Mouse (Mus musculus) embryonic fibroblast, embryonic 13.5 days (primary cell): ENCODE measurements around the gene Clstn2. TPM values are rescaled to one million over a fixed set of nuclear protein-coding genes. Genes with fewer than 3 reads are reported as not detected.

Experiments used
- H3K27ac ChIP-seq: 2 replicates; pipeline ENCODE4 v1.5.1; 2012; ENCODE audit warnings: low read length, control low read depth, inconsistent platforms; ENCODE audit not compliant: insufficient read depth
- H3K4me1 ChIP-seq: 2 replicates; pipeline ENCODE4 v1.6.1; 2011; ENCODE audit warnings: low read length; ENCODE audit not compliant: control insufficient read depth, insufficient read depth
- H3K4me3 ChIP-seq: 2 replicates; pipeline ENCODE4 v1.5.1; 2011; ENCODE audit warnings: mild to moderate bottlenecking, control low read depth, low read length; ENCODE audit not compliant: insufficient read depth
- CTCF ChIP-seq: IDR thresholded peaks from 2 replicates; pipeline ENCODE4 v1.5.1; 2011; ENCODE audit warnings: mild to moderate bottlenecking, control low read depth, low read length, moderate library complexity, borderline replicate concordance; ENCODE audit not compliant: insufficient read depth
- POLR2A ChIP-seq: IDR thresholded peaks from 2 replicates; pipeline ENCODE4 v1.6.1; 2011; ENCODE audit warnings: low read depth, mild to moderate bottlenecking, control low read depth, low read length, moderate library complexity
- polyA plus RNA-seq: library from polyadenylated mRNA; stranded (reverse); fragments of >200 nt; gene quantifications from 2 replicates; pipeline ENCODE4 v1.2.4, GENCODE M21; 2011; ENCODE audit warnings: low read depth; ENCODE audit not compliant: missing spikeins, insufficient read length

Gene Clstn2
- polyA plus RNA-seq, 1 experiment = 7.6 TPM

- TF ChIP-seq CTCF = no peak
- TF ChIP-seq POLR2A = no peak
- Histone ChIP-seq H3K4me3 (no peak overlapping the region), H3K4me1 (no peaks in the 10 kb centered on the region), H3K27ac (no peak overlapping the region)
These were observed 82.5 kb downstream of the Clstn2 start for GRCm38 (mm10) chr9:97950378-97951006.

- TF ChIP-seq CTCF = no peak
- TF ChIP-seq POLR2A = no peak
- Histone ChIP-seq H3K27ac (no peak overlapping the region), H3K4me3 (no peak overlapping the region), H3K4me1 (no peaks in the 10 kb centered on the region)
These were observed 113.7 kb downstream of the Clstn2 start for GRCm38 (mm10) chr9:97919326-97919725.

DNA sequence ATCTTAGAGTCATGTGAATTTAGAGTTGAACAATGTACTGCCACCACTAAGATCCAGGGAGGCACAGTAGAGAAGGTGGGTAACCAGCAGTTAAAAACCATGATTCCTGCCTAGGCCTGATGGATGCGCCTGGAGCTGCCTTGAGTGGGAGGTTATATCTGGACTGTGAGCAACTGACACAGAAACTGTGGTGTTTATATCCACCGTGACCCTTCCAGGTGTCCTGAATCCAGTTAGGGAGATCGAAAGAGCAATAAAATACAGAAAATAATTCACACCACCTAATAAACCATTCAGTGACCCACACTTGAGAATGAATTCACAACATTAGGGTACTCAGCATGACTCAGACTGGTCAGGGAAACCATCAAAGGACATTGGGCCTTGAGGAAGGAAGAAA is 141.6 kb downstream of the Clstn2 start:
- no peak for TF ChIP-seq POLR2A
- TF ChIP-seq CTCF = no peak
- H3K27ac ChIP-seq = no peak overlapping the region
- no peak overlapping the region for H3K4me3 ChIP-seq
- H3K4me1 ChIP-seq = no peaks in the 10 kb centered on the region

- TF ChIP-seq CTCF (no peak), POLR2A (no peak)
- no peak overlapping the region for H3K4me3 ChIP-seq
- no peak overlapping the region for H3K27ac ChIP-seq
These were observed 149.6 kb downstream of the Clstn2 start for GRCm38 (mm10) chr9:97883336-97883735.

DNA sequence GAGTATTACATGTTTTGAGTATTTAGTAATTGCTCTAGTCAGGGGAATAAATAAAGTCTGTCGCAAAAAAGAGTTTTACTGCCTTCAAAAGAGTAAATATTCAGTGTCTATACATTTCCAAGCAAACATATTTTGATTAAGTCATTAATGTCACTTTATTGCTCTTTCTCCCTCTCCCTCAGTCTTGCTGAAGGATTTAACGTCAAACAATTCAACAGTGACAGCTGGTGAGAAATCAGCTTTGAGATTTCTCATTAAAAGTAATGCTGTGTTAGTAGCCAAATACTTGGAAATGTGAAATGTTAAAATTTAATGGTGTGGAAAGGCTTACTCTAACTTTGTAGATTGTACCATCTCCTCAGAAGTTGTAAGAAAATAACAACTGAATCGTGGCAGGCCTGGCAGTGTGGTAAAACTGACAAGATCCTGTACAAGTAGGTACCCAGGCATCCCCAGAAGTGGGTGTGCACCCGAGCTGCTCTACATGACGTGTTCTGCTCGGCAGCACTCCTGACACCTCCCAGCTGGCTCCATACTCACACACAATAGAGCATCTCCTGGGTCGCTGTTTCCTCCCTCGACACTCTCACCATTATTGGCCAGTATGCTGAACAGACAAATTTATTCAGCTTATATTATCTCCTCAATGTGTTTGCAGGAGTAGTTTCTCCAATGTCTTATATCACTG is 165.8 kb downstream of the Clstn2 start:
- TF ChIP-seq POLR2A = no peak
- TF ChIP-seq CTCF = no peak
- no peak overlapping the region for H3K4me3 ChIP-seq
- no peak overlapping the region for H3K27ac ChIP-seq
- H3K4me1 ChIP-seq = no peaks in the 10 kb centered on the region

More at GRCm38 (mm10) chr9:97883336-97883735, 149.6 kb downstream of the Clstn2 start:
- no peaks in the 10 kb centered on the region for H3K4me1 ChIP-seq

DNA sequence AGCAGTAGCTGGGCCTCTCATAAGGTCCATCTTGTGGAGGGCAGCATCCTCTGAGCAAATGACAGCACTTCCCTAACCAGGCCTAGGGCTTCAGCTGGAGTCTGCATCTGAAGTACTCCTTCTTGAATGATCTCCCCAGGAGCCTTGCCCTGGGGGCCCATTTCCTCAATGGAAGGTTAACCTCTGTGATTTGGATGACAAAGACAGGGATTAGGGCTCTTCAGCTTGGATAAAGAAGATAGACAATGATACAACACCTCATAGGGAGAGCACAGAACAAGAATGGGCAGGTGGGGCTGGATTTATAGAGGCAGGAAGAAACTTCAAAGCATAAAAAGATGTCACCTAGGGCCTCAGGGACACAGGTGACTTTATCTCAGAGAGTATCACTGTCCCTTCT is 180.1 kb downstream of the Clstn2 start:
- H3K27ac ChIP-seq = no peak overlapping the region
- no peaks in the 10 kb centered on the region; the same call in 1 of the 2 replicates for H3K4me1 ChIP-seq
- no peak for TF ChIP-seq POLR2A
- H3K4me3 ChIP-seq = no peak overlapping the region

GRCm38 (mm10) chr9:97847873-97848838 is 184.8 kb downstream of the Clstn2 start:
- H3K4me3 ChIP-seq = no peak overlapping the region
- H3K4me1 ChIP-seq = no peaks in the 10 kb centered on the region; the same call in 1 of the 2 replicates
- no peak for TF ChIP-seq POLR2A
- TF ChIP-seq CTCF = no peak
- no peak overlapping the region for H3K27ac ChIP-seq

DNA sequence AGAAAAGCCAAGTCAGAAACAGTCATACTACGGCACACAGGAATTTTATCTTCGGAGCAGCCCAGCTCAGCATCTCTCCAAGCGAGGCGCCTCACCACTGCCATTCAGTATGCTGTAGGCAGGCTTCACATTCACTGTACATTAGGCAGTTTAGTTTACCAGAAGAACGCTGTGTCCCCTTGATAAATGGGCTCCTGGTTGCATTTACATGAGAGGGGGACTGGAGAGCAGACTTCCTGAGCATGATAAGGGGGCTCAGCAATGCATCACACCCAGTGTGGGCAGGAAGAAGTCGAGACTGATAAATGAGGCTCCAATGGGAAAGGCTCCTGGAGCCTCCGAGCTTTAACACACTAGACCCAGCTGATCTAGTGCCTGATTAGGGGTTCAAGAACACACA is 190.9 kb downstream of the Clstn2 start:
- no peaks in the 10 kb centered on the region for H3K4me1 ChIP-seq
- H3K4me3 ChIP-seq = no peak overlapping the region
- TF ChIP-seq CTCF (no peak), POLR2A (no peak)
- H3K27ac ChIP-seq = no peak overlapping the region

- H3K27ac ChIP-seq = no peak overlapping the region
- TF ChIP-seq POLR2A = no peak
- TF ChIP-seq CTCF = no peak
- no peak overlapping the region for H3K4me3 ChIP-seq
- H3K4me1 ChIP-seq = no peaks in the 10 kb centered on the region
These were observed 201.8 kb downstream of the Clstn2 start for GRCm38 (mm10) chr9:97831216-97831615.

DNA sequence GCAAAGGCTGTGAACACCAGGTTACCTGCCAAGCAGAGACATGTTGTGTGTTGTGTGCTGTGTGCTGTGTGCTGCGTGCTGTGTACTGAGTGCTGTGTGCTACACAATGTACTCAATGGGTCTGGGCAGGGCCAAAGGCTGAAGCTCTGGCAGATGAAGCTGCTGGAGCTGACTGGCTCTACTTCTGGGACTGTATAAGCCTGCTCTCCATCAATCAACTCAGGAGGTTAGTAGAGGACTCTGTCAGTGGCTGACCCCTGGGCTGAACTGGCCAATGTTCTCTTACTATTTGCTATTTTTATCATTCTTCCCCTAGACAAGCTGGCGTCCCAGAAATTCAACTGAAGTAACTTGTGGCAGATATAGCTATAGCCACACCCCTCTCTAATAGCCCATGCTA is 203.1 kb downstream of the Clstn2 start:
- H3K4me1 ChIP-seq = no peaks in the 10 kb centered on the region
- TF ChIP-seq CTCF = no peak
- no peak for TF ChIP-seq POLR2A
- H3K4me3 ChIP-seq = no peak overlapping the region
- no peak overlapping the region for H3K27ac ChIP-seq
